Mouse (Mus musculus): Measurements from ENCODE around the gene Palm. TPM values are rescaled to one million over a fixed set of nuclear protein-coding genes. Genes with fewer than 3 reads are reported as not detected.

Palm gene
- 6.9 and 13.2 TPM in 2 replicates for polyA plus RNA-seq (2012; ENCODE audit: low replicate concordance)

GRCm38 (mm10) chr10:79793051-79793737 lies at the start of gene Palm:
Palm (plus strand) TSS chr10:79793572.

GRCm38 (mm10) chr10:79745898-79746773 lies 47.2 kb upstream of the Palm start, which contains the start of gene Polrmt:
Polrmt (minus strand) TSS chr10:79746581.

GRCm38 (mm10) chr10:79754856-79755516 lies 38.4 kb upstream of the Palm start, which contains the start of gene Fgf22:
Fgf22 (plus strand) TSS chr10:79755076.

GRCm38 (mm10) chr10:79766508-79767325 lies 26.7 kb upstream of the Palm start, which contains the start of gene Rnf126:
Rnf126 (minus strand) TSS chr10:79766952.

GRCm38 (mm10) chr10:79777103-79777531 lies 16.3 kb upstream of the Palm start, which contains the start of gene Fstl3:
Fstl3 (plus strand) TSS chr10:79777272.

GRCm38 (mm10) chr10:79790861-79791260 lies 2.5 kb upstream of the Palm start, which contains the start of gene Prss57:
Prss57 (minus strand) TSS chr10:79790961.

GRCm38 (mm10) chr10:79820782-79821181 lies 27.4 kb downstream of the Palm start, which contains the start of gene Misp:
Misp (plus strand) TSS chr10:79820989.

GRCm38 (mm10) chr10:79853860-79854795 lies 60.8 kb downstream of the Palm start, which contains the start of gene Ptbp1:
Ptbp1 (plus strand) TSS chr10:79854427.

Other genes with a start within 250 kb of the Palm start
- 82.6 and 91.5 TPM in 2 replicates for gene Mier2, start 238.4 kb upstream of the Palm start, polyA plus RNA-seq (2012; ENCODE audit: low replicate concordance)
- gene Theg, start 206.2 kb upstream of the Palm start, polyA plus RNA-seq (2012; ENCODE audit: low replicate concordance), result not detected in 2 replicates
- gene C2cd4c, start 179.5 kb upstream of the Palm start, polyA plus RNA-seq (2012; ENCODE audit: low replicate concordance), result 0.02 TPM in 1 of 2 replicates, not detected in the other
- 0.07 and 0.15 TPM in 2 replicates for gene Shc2, start 155.7 kb upstream of the Palm start, polyA plus RNA-seq (2012; ENCODE audit: low replicate concordance)
- gene Odf3l2, start 147.8 kb upstream of the Palm start, polyA plus RNA-seq (2012; ENCODE audit: low replicate concordance), result not detected in 2 replicates
- gene Madcam1, start 129.0 kb upstream of the Palm start, polyA plus RNA-seq (2012; ENCODE audit: low replicate concordance), result 1.2 and 4.1 TPM in 2 replicates
- 124 and 133 TPM in 2 replicates for gene Tpgs1, start 124.2 kb upstream of the Palm start, polyA plus RNA-seq (2012; ENCODE audit: low replicate concordance)
- gene Cdc34, start 111.4 kb upstream of the Palm start, polyA plus RNA-seq (2012; ENCODE audit: low replicate concordance), result 509 and 614 TPM in 2 replicates
- 0.73 and 5.0 TPM in 2 replicates for gene Gzmm, start 104.6 kb upstream of the Palm start, polyA plus RNA-seq (2012; ENCODE audit: low replicate concordance)
- gene Bsg, start 89.1 kb upstream of the Palm start, polyA plus RNA-seq (2012; ENCODE audit: low replicate concordance), result 1,297 and 3,633 TPM in 2 replicates
- 3.5 and 7.7 TPM in 2 replicates for gene Hcn2, start 76.9 kb upstream of the Palm start, polyA plus RNA-seq (2012; ENCODE audit: low replicate concordance)
- gene Polrmt, start 47.0 kb upstream of the Palm start, polyA plus RNA-seq (2012; ENCODE audit: low replicate concordance), result 55.2 and 56.1 TPM in 2 replicates
- 0.23 TPM in 1 of 2 replicates, not detected in the other for gene Fgf22, start 38.5 kb upstream of the Palm start, polyA plus RNA-seq (2012; ENCODE audit: low replicate concordance)
- 437 and 591 TPM in 2 replicates for gene Rnf126, start 26.6 kb upstream of the Palm start, polyA plus RNA-seq (2012; ENCODE audit: low replicate concordance)
- 1.4 and 2.5 TPM in 2 replicates for gene Fstl3, start 16.3 kb upstream of the Palm start, polyA plus RNA-seq (2012; ENCODE audit: low replicate concordance)
- 0.16 TPM in 1 of 2 replicates, not detected in the other for gene Prss57, start 2.6 kb upstream of the Palm start, polyA plus RNA-seq (2012; ENCODE audit: low replicate concordance)
- 0.45 TPM in 1 of 2 replicates, not detected in the other for gene Misp, start 27.4 kb downstream of the Palm start, polyA plus RNA-seq (2012; ENCODE audit: low replicate concordance)
- gene Ptbp1, start 60.9 kb downstream of the Palm start, polyA plus RNA-seq (2012; ENCODE audit: low replicate concordance), result 557 and 1,313 TPM in 2 replicates
- gene Prtn3, start 80.9 kb downstream of the Palm start, polyA plus RNA-seq (2012; ENCODE audit: low replicate concordance), result 10.8 and 17.6 TPM in 2 replicates
- 0.51 and 0.96 TPM in 2 replicates for gene Plppr3, start 81.1 kb downstream of the Palm start, polyA plus RNA-seq (2012; ENCODE audit: low replicate concordance)
- 4.2 and 5.4 TPM in 2 replicates for gene Elane, start 92.7 kb downstream of the Palm start, polyA plus RNA-seq (2012; ENCODE audit: low replicate concordance)
- not detected in 2 replicates for gene Cfd, start 97.3 kb downstream of the Palm start, polyA plus RNA-seq (2012; ENCODE audit: low replicate concordance)
- gene Med16, start 115.4 kb downstream of the Palm start, polyA plus RNA-seq (2012; ENCODE audit: low replicate concordance), result 54.4 and 61.9 TPM in 2 replicates
- gene Gm26602, start 117.3 kb downstream of the Palm start, polyA plus RNA-seq (2012; ENCODE audit: low replicate concordance), result not detected in 2 replicates
- gene Kiss1r, start 123.4 kb downstream of the Palm start, polyA plus RNA-seq (2012; ENCODE audit: low replicate concordance), result 0.52 and 0.64 TPM in 2 replicates
- gene R3hdm4, start 127.6 kb downstream of the Palm start, polyA plus RNA-seq (2012; ENCODE audit: low replicate concordance), result 102 and 146 TPM in 2 replicates
- gene Arid3a, start 133.5 kb downstream of the Palm start, polyA plus RNA-seq (2012; ENCODE audit: low replicate concordance), result 59.2 and 117 TPM in 2 replicates
- 67.7 and 87.8 TPM in 2 replicates for gene Wdr18, start 166.6 kb downstream of the Palm start, polyA plus RNA-seq (2012; ENCODE audit: low replicate concordance)
- 0.12 and 0.17 TPM in 2 replicates for gene Grin3b, start 177.1 kb downstream of the Palm start, polyA plus RNA-seq (2012; ENCODE audit: low replicate concordance)
- gene Tmem259, start 190.8 kb downstream of the Palm start, polyA plus RNA-seq (2012; ENCODE audit: low replicate concordance), result 658 and 1,473 TPM in 2 replicates
- gene Cnn2, start 195.0 kb downstream of the Palm start, polyA plus RNA-seq (2012; ENCODE audit: low replicate concordance), result 222 and 247 TPM in 2 replicates
- 37.0 and 54.4 TPM in 2 replicates for gene Abca7, start 202.9 kb downstream of the Palm start, polyA plus RNA-seq (2012; ENCODE audit: low replicate concordance)
- 156 and 353 TPM in 2 replicates for gene Arhgap45, start 223.1 kb downstream of the Palm start, polyA plus RNA-seq (2012; ENCODE audit: low replicate concordance)
- gene Polr2e, start 246.2 kb downstream of the Palm start, polyA plus RNA-seq (2012; ENCODE audit: low replicate concordance), result 53.8 and 132 TPM in 2 replicates